Mouse (Mus musculus) olfactory bulb, adult 2 months (tissue): ENCODE results near the gene Gm10260. TPM values are rescaled to one million over a fixed set of nuclear protein-coding genes. Genes with fewer than 3 reads are reported as not detected.

Experiments used
- H3K27ac ChIP-seq: fragments of 200-500 bp; 2 replicates; pipeline ENCODE4 v1.5.1; 2012; ENCODE audit warnings: low read depth, low read length; ENCODE audit not compliant: insufficient read depth
- H3K4me1 ChIP-seq: fragments of 200-500 bp; 2 replicates; pipeline ENCODE4 v1.6.1; 2012; ENCODE audit warnings: low read length; ENCODE audit not compliant: control insufficient read depth, insufficient read depth
- H3K4me3 ChIP-seq: fragments of 200-500 bp; 2 replicates; pipeline ENCODE4 v1.5.1; 2012; ENCODE audit warnings: mild to moderate bottlenecking, low read depth, low read length, moderate library complexity; ENCODE audit not compliant: insufficient read depth
- CTCF ChIP-seq: fragments of 200-500 bp; IDR thresholded peaks from 2 replicates; pipeline ENCODE4 v1.5.1; 2012; ENCODE audit warnings: low read depth, mild to moderate bottlenecking, low read length, moderate library complexity; ENCODE audit not compliant: insufficient read depth
- POLR2A ChIP-seq: fragments of 200-500 bp; IDR thresholded peaks from 2 replicates; pipeline ENCODE4 v1.6.1; 2012; ENCODE audit warnings: mild to moderate bottlenecking, low read depth, low read length, moderate library complexity; ENCODE audit not compliant: insufficient read depth
- WGBS: fragments of 180-500 bp; shearing (Covaris S2); methylation state at CpG from one replicate; pipeline ENCODE4 v1.1.7; 2018; 5-methylcytosine and 5-hydroxymethylcytosine counted together
- polyA plus RNA-seq: library from polyadenylated mRNA; stranded (reverse); fragments of >200 nt; gene quantifications from 2 replicates; pipeline ENCODE4 v1.2.4, GENCODE M21; 2012; ENCODE audit warnings: low replicate concordance; ENCODE audit not compliant: missing spikeins, insufficient read depth, insufficient read length

Gene Gm10260
- polyA plus RNA-seq, 1 experiment: not detected

DNA sequence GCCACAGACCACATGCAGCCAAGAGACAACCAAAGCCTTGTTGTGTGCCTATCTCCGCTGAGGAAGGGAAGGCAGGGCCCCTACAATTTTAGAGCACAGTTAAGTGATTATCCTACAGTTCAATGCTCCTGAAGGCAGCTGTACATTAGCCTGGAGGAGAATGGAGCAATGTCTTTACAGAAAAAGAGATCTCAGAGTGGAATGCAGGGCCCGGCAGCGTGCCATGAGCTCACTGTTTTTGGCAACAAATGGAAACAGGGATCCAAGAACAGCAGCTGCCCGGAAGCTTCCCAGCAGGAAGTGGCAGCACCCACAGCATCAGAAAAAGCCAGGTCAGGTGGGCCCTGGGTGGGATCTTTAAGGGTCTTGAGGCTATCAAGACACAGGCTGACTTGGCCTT is 3.4 kb downstream of the Gm10260 start:
- TF ChIP-seq POLR2A: no peak
- no peak for TF ChIP-seq CTCF
- 68% methylated on average over 4 of the region's 4 CpGs for WGBS
- Histone ChIP-seq H3K4me3 (no peak overlapping the region), H3K27ac (no peak overlapping the region), H3K4me1 (no peaks in the 10 kb centered on the region)

DNA sequence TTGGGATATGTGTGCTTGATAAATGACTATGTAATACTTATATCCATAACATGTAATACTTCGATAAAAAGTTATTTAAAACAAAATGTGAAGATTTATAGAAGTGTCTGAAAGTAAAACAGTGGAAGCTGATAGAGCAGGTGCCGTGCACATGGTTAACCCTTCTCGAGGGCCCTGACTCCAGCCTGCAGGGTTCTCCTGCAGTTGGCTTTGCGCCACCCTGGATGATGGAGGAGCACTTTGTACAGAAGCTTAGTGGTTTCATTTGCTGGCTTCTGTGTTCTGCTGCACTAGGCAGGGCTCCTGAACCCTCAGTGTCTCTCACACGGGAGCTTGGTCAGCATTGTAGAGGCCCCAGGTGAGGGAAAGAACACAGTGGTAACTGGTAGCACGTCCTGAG is 4.3 kb downstream of the Gm10260 start:
- no peak overlapping the region for H3K4me3 ChIP-seq
- TF ChIP-seq CTCF: no peak
- no peak for TF ChIP-seq POLR2A
- H3K4me1 ChIP-seq: no peaks in the 10 kb centered on the region
- 91% methylated on average over 6 of the region's 6 CpGs for WGBS
- H3K27ac ChIP-seq: no peak overlapping the region

DNA sequence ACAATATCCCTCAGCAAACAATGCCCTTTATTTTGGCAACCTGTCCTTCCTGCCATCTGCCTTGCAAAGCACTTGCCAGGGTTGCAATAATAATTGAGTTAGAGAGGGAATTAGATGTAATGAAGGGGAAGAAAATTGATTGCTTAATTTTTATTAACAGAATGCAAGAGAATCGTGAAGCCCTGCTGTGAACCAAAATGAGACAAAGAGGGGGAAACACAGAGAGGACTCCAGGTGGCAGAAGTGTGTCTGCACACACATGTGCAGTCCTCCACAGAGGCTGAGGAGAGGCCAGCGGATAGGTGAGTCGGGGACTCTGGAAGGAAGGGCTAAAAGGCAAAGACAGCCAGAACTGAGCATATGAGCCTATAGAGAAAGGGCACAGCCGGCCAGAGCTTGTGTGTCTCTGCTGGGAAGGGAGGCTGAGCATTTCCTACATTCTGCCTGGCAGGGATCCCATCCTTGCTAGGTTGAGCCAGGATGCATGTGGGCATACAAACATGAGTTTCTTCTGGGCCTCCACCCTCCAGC is 9.5 kb downstream of the Gm10260 start:
- TF ChIP-seq POLR2A: no peak
- H3K4me1 ChIP-seq: peaks cover 3% of the 10 kb centered on the region; the same call in 1 of the 2 replicates
- no peak overlapping the region for H3K27ac ChIP-seq

DNA sequence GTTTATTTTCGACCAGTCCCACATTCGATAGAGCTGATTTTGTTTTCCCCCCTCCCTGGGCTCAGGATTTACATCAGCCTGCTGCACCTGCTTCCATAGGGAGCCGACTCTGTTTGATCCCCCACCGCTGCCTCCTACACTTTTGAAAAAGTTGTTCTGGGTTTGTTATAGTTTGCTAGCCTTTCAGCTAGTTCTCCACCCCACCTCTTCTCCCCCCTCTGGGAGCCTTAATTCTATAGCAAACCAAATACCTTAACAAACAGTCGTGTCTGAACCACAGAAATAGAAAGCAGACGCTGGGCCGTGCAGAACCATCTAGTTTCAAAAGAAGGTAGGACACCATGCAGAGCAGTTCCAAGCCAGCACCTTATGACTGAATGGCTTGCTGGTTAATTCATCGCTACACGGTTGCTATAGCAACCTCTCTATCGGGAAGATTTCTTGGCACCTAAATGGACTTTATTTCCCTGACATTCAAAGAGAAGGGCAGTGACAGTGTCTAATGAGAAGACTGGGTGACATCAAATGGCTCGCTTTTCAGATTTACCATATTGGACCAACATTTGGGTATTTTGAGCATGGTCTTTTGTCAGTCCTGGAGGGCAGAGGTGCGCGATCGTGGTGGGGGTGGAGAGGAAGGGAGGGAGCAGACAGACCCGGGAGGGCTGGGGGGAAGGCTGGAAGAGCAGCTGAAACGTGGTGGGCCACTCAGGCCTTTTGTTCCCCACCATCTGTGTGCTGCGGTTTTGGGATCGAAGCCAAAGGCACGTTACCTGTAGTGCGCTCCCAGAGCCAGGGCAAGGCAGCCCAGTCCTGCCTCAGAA is 13.2 kb downstream of the Gm10260 start:
- WGBS: 26% methylated on average over 20 of the region's 20 CpGs
- TF ChIP-seq CTCF (no peak), POLR2A (no peak)
- H3K27ac ChIP-seq: no peak overlapping the region
- peaks cover 3% of the 10 kb centered on the region; the same call in 1 of the 2 replicates for H3K4me1 ChIP-seq
- no peak overlapping the region for H3K4me3 ChIP-seq

More for the DNA sequence above, 9.5 kb downstream of the Gm10260 start:
- WGBS: 60% methylated on average over 4 of the region's 4 CpGs
- no peak overlapping the region for H3K4me3 ChIP-seq

DNA sequence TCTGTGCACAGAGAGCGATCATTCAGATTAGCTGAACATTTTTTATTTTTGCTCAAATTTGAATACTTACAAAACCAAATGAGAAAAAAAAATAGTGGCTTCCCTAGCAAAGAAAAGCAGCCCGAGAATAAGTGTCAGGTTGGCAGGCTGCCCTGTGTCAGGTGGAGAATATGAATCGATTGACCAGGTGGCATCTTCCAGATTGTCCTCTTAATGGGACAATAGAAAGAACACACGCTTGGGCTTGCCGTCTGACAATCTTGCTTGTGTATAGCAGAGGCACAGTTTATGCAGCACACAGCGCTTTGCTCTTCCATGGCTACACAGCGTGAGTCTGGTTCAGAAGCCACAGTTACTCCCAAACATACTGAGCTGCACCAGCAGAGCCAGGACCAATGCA is 15.8 kb downstream of the Gm10260 start:
- WGBS: 77% methylated on average over 7 of the region's 7 CpGs
- no peak overlapping the region for H3K4me3 ChIP-seq
- TF ChIP-seq POLR2A: no peak
- no peak for TF ChIP-seq CTCF
- peaks cover 3% of the 10 kb centered on the region; the same call in 1 of the 2 replicates for H3K4me1 ChIP-seq
- H3K27ac ChIP-seq: no peak overlapping the region

DNA sequence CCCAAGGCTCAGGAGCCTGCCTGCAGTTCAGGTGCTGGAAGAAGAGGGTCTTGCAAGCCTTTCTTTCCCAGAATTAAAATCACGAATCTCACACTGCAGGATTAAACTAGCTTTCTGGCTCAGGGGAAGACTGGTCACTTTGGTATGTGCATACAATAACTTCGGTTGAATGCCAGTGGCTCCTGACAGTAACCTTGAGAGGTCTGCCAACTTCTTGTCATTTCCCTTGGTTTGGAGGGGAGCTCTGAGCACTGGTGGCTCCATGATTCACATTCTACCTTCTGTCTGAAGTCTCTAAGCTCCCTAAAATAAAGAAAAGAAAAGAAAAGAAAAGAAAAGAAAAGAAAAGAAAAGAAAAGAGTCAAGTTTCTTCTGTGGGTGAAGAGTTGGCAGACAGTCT is 16.4 kb downstream of the Gm10260 start:
- H3K4me3 ChIP-seq: no peak overlapping the region
- 67% methylated on average over 2 of the region's 2 CpGs for WGBS
- TF ChIP-seq CTCF: no peak
- no peak for TF ChIP-seq POLR2A
- H3K27ac ChIP-seq: no peak overlapping the region
- peaks cover 3% of the 10 kb centered on the region; the same call in 1 of the 2 replicates for H3K4me1 ChIP-seq

DNA sequence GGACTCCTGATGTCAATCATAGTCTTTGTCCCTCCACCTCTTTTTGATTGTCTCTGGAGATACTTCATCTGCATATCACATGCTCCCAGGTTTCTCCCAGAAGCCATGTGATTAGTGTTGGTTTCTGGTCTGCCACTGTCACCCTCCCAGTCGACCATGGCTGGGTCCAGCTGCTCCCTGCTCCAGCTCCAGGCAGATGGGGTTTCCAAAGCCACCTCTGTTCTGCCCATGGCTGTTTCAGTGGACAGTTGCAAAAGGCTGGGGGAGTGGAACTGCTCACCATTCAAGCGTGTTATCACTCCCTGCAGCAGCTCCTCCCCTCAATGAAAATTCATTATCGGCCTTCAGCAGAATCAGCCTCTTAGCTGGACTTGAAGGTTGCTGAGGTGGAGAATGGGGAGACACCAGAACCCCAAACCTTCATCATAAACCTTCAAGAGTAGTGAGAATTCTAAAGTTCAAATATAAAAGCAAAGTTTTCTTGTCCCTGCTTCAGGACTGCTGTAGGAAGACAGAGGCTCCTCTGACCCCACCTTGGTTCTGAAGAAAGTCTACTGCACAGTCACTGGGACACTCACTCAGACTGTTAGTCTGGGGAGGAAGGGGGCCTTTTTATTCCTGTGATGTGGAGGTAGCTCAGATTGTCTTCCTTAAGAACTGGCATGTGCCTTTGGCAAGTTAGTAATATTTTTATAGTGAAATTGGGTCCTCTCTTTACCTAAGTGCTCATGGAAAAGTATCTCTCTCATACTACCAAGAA is 17.0 kb downstream of the Gm10260 start:
- no peak overlapping the region for H3K4me3 ChIP-seq
- no peak overlapping the region for H3K27ac ChIP-seq
- no peak for TF ChIP-seq POLR2A
- no peak for TF ChIP-seq CTCF
- WGBS: 60% methylated on average over 3 of the region's 3 CpGs
- peaks cover 3% of the 10 kb centered on the region; the same call in 1 of the 2 replicates for H3K4me1 ChIP-seq

DNA sequence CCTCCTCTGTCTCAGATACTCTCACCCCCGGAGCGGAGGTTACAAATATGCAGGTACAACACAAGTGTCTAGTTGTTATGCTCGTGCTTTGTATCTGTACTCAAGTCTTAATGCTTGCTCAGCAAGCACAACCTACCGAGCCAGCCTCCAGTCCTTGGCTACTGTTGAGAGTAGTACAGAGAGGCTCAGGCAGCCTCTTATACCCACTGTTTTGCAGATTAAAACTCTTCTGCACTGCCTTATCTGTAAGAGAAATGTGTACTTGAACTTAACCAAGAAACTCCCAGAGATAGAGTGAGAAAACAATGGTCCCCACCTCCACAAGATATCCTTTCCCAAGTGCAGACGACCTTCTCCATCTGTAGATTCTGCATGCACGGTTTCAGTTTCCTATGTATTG is 24.5 kb downstream of the Gm10260 start:
- Histone ChIP-seq H3K4me3 (no peak overlapping the region), H3K4me1 (no peaks in the 10 kb centered on the region), H3K27ac (no peak overlapping the region)
- TF ChIP-seq POLR2A: no peak
- no peak for TF ChIP-seq CTCF
- 88% methylated on average over 6 of the region's 6 CpGs for WGBS

DNA sequence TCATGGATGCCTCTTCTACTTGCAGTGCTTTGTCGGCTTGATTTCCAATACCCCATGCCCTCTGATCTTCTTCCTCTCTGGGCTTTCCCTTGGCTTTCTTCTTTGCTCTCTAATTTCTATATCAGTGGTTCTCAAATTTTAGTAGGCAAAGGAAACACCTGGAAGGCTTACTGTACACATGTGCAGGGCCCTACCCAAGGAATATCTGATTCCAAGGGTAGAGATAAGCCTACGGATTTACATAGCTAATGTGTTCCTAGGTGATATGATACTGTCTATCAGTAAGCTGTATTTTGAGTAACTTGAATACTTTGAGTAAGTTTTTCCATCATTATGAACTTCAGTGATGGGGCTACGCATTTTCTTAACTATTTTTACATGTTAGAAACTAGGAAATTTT is 25.7 kb downstream of the Gm10260 start:
- Histone ChIP-seq H3K4me3 (no peak overlapping the region), H3K4me1 (no peaks in the 10 kb centered on the region), H3K27ac (no peak overlapping the region)
- TF ChIP-seq POLR2A (no peak), CTCF (no peak)
- 95% methylated on average over 3 of the region's 3 CpGs for WGBS
